Mouse (Mus musculus) left cerebral cortex, postnatal 4 days (tissue): ENCODE measurements at regions not wholly inside any gene's neighbourhood (a gene's known extent, or its start where the extent isn't known, plus 50 kb on each side); places are given as distances from the start of the nearest gene placed in this dataset.
"Not testable (repeated sequence)": the region's sequence is repeated elsewhere in the genome, so short reads cannot be mapped to it uniquely, and the experiment has no call there.

Experiments
- DNase-seq: peaks from one replicate; pipeline ENCODE4 v3.0.0-alpha.2; 2022
- intact Hi-C: fragments of 180-260 bp; cut with DNase I; formaldehyde crosslinking; loops from one replicate; pipeline ENCODE4 v1.15.1; 2025

DNA sequence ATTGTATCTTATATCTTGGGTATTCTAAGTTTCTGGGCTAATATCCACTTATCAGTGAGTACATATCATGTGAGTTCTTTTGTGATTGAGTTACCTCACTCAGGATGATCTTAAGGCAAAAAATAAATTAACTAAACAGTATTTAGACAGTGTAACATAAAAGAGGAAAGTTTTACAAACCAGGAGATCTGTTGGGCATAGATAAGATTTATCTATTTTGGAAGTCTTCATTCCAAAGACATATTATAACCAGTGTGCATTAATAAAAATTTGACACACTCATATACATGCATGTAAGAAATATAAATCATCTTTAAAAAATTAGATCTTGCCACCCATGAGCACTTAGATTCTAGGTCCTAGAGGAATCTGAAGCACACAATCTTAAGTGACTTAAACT lies 343.9 kb upstream of the Fam174a start:
- DNase-seq: no peak
- intact Hi-C loops: no loop called here

DNA sequence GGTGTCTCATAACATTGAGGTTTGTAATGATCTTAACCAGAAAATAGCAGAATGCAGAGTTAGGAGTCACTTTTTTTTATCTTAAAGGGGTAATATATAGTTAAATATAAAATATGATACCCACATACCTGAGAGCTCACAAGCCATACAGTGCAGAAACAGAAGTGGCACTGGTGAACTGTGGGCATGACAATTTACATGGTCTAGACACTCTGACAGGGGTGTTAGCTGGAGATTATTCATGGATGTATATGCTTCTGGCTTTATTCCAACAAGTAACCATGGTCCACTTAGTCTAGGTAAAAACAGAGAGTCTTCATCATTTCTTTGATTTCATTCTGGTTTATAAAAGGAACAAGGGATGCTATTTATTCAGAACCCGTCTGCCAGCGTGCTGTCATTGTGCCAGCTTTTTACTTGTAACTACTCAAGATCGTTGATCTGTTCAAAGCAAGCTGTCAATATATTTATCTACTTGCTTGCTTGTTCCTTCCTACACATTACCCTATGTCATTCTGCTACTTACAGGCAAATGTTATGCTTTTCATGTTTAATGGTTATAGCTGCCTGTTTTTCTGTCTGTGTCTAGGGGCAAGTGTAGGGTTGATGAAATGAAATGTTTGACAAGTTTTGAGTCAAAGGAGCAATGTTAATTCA lies 343.2 kb upstream of the Fam174a start:
- no peak for DNase-seq
- intact Hi-C loops: no loop called here

DNA sequence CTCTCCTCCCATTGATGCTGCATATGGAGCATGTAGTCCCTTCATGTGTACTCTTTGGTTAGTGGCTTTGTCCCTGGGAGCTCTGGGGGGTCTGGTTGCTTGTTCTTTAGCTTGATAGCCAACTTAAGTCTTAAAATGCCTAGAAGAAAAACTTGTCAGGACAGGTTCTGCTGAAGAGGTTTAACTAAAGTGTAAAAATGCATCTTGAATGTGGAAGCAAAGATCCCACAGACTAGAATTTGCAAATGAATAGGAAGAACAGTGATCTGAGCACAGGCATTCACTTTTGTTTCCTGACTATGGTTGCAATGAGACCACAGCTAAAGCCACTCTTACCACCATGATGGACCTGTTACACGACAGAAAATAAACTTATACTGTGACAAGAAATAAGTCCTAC lies 320.1 kb upstream of the Fam174a start:
- intact Hi-C loops: no loop called here
- DNase-seq: no peak

DNA sequence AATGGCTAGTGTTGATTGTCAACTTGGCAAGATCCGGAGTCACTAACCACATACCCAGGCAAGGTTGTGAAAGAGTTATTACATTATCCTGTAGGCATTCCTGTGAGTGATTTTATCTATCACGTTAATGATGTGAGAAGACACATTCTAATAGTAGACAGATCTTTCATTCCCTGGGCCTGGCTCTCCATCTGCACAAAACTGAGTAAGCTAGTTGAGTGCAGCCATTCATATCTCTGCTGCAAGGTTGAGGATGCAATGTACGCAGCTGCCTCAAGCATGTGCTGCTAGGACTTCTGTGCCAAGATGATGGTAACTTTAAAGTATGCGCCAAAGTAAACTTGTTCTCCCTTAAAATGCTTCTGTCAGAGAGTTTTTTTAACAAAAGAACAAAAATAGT lies 309.5 kb upstream of the Fam174a start:
- intact Hi-C loops: no loop called here
- DNase-seq: no peak

DNA sequence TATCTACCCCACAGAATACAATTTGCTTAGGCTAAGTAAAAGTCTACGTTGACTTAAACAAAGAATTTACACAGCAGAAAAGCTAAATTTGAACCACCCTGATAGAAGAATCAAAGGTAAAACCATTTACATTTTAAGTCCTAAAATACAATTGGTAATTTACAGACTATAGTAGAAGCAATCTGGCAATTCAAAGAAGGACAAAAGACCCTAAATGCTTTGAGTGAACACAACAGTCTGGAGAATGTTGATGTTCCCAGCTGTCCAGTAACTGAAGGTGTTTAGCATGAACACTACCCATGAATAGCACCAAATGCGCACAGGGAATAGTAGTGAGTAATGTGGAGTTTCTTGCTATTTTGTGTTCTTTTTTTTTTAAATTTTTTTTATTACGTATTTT lies 282.8 kb upstream of the Fam174a start:
- intact Hi-C loops: no loop called here
- DNase-seq: no peak

DNA sequence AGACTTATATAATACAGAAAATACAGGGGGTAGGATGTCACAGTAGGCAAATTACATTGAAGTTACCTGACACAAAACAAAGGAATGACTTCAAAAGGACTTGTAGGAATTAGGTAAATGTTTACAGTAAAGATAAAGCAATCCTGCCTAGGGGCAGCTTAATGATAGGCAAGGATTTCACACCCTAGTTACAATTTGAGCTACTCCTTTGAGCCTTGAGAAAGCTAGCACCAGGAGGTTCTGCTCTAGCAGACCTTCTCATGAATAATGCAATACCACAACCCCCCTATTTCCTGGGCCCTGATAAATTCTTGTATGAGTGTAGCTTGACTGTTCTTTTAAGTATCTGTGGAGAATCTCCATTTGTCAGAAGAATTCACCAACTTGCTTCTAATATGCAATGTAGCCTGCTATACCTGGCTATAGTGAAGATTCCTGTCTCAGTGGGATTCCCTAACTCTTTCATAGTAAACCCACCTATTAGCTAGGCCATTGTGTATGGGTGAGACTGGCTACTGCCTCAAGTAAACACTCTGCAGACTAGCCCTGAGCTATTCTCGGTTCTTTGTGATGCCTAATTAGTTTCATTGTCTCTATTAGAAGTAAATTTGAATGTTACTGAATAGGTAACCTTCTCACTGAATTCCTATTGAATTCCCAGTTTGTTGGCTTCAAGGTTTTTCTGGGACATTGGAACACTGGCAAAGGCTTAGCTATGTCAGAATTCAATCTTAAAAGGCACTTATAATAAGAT lies 279.6 kb upstream of the Fam174a start:
- DNase-seq, intact Hi-C loops: not testable (repeated sequence)

DNA sequence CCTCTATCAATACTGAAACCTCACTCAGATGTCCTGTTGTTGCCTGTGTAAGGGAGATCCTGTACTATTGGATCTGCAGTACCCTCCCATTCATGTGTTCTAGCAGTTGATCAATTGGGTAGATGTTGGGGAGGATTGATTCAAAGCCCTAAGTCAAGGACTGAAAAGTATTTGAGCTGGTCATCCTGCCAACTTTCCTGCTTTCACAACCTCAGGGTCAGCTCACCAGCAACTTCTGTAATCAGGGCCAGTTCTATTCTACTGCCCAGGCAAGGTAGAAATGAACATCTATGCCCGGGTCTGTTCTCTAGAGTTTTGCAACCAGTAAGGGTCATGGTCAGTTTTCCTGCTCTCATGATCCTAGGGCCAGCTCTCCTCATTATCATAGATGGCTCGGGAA lies 275.0 kb upstream of the Fam174a start:
- DNase-seq: no peak
- intact Hi-C loops: no loop called here

DNA sequence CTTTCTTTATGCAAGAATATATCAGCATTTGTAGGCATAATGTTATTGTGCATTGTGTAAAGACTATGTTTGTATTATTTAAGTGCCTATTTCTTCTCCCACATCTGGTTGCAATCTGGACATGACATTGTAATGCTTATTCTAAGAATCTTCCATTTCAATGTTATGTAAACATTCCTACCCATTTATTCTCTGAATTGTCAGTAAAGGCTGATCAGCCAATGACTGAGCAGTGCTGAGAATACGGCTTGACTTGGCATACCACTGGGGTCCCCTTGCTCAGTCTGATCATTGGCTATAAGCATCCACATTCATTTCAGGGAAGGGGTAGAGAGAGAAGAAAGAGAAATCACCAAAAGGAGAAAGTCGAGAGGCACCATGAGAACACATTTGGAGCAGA lies 273.1 kb upstream of the Fam174a start:
- DNase-seq: no peak
- intact Hi-C loops: no loop called here

DNA sequence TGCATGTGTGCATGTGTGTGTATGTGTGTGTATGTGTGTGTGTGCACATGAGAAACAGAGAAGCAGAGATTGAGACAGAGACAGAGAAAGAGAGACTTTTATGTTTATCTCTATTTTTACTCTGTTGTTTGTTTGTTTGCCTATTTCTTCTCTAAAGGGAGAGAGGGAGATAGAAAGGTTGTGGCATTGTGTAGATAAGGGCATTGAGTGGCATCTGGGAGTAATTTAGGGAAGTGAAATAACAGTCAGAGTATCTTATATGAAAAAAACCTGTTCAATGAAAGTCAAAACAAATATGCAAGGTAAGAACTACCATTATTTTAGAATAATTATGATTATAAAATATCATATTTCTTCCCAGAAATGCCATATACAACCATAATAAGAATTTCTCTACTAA lies 270.1 kb upstream of the Fam174a start:
- DNase-seq: no peak
- intact Hi-C loops: no loop called here

DNA sequence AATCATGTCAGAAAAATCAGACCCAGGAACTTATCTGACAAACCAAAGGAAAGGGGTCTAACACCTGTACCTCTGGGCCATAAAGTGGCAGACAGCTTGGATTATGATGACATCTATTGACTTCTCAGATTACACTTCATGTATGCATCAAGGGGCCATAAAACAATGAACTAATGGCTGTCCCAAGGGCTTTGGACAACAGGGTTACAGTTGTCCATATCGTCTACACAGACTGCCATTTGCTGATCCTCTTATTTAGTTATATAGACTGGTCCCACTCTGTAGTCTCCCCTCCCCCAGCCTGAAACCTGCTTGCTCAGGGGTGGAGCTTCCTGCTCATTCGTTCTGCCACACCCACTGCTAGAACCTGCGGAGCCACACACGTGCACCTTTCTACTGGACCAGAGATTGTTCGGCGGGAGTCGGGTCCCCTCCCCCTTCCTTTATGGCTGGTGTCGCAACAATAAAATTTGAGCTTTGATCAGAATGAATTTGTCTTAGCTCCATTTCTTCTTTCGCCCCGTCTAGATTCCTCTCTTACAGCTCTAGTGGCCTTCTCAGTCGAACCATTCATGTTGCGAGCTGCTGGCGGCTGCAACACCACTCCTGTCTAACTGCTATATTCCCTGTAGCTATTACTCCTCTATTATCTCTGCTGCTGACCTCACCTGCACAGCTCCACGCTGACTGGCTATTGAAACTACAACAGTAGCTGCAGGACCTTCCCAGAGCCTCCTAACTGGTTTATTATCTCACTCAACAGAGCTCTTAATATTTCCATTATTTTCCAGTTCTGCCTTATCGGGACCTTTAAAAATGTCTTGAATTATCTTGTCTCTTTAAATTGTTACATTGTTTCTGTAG lies 248.9 kb upstream of the Fam174a start:
- no peak for DNase-seq
- intact Hi-C loops: no loop called here

DNA sequence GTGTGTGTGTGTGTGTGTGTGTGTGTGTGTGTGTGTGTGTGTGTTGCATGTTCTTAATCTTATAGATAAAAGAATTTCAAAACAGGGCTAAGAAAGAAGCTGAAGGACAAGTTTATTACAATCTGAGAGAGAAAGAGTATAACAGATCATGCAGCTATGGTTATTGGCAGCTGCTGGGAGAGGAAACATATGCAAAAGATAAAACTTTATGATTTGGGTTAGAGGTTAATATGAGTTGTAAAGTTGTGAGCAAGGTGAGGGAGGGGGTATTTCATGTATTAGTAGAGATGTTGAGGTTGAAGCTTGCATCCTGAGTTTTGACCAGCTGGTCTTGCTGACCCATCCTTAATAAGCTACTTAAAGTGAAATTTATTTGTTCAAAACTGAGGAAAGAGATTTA lies 247.8 kb upstream of the Fam174a start:
- intact Hi-C loops: no loop called here
- DNase-seq: no peak

DNA sequence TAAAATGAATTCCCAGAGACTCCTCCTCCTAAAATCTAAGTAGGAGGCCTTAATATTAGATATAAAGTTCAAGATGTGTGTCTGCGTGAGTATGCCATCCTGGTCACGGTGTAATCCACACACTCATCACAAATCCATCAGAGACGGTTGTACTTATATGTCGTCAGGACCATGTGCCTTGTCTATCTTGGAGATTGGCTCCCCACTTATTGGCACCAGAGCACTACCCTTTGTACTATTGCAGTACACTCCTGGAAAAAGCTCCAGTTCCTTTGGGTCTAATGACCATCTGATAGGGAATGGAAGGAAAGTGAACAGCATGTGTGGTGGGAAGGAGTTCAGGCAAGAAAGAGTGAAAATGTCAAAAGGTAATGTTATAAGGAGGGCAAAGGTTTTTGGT lies 247.4 kb upstream of the Fam174a start:
- DNase-seq: no peak
- intact Hi-C loops: no loop called here

DNA sequence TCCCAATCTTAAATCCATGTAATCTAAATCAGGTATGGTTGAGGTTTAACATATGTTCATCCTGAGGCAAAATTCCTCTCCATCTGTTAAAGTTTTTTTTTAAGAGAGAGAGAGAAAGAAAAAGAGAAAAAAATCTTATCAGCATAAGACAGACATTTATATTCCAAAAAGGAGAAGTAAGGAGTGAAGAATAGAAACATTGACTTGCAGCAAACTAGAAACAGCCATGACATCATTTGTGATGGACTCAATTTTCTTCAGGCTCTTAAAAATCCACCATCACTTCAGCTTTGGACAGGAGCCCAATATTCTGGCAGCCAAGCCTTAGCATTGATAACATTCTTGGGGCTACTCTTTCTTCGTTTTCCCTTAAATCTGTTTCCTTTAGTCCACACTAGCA lies 238.3 kb upstream of the Fam174a start:
- intact Hi-C loops: no loop called here
- no peak for DNase-seq

DNA sequence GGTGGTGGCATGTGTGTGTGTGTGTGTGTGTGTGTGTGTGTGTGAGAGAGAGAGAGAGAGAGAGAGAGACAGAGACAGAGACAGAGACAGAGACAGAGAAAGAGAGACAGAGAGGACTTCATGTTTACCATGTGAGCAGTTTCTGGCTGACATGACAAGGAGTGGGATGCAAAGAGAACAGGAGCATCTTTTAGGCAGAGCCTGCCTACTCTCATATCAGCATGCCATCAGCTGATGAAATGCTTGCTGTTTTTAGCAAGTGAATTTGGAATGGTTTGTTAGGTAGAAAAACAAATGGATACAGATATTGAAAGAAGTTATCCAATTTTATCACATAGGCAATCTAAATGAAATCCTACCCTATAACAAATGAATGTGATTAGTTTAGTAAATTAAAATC lies 203.5 kb upstream of the Fam174a start:
- no peak for DNase-seq

DNA sequence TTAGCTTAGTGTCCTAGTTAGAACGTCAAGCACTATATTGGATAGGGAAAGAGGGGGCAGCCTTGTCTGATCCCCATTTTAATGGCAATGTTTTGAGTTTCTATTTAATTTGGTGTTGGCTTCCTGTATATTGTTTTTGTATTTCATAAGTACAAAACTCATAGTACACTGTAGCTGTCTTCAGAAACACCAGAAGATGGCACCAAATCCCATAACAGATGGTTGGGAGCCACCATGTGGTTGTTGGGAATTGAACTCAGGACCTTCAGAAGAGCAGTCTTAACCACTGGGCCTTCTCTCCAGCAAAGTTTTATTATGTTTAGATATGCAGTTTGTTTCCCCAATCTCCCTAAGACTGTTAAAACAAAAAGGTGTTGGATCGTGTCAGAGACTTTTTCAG lies 199.9 kb upstream of the Fam174a start:
- intact Hi-C loops: no loop called here
- DNase-seq: no peak

More for the DNA sequence above, 203.5 kb upstream of the Fam174a start:
- intact Hi-C loops: no loop called here

DNA sequence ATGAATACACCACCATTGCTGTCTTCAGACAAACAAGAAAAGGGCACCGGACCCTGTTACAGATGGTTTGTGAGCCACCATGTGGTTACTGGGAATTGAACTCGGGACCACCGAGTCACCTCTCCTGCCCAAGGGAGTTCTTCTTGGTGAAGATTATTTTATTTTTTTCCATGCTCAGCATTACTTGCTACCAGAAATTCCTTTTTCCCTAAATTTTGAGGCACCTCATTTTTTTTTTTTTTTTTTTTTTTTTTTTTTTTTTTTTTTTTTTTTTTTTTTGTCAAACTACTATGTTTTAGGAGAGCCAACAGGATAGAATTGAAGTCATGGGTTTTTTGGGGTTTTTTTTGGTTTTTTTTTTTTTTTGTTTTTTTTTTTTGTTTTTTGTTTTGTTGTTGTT lies 165.9 kb upstream of the Fam174a start:
- DNase-seq: no peak
- intact Hi-C loops: no loop called here

DNA sequence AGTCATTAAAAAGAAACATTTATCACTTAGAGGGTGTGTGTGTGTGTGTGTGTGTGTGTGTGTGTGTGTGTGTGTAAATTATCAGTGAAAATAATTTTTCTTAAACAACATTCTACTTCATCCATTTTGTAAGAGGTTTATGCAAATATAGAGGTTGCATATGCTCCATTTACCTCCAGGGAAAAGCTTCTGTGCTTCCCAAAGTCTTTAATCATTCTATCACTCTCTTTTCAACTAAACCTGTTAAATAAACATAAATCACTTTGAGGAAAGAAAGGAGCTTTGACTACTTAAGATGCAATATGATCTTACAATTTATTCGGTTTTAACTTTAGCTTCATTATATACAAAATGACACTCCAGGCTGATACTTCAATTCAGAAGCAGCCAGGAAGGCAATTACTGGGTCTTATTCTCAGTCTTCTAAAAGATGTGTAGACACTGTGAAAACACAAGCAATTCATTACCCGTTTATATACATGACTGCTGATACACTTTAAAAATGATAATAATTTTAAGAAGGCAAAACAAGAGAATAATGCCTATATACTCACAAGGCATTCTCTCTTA lies 139.3 kb upstream of the Fam174a start:
- DNase-seq: no peak
- intact Hi-C loops: no loop called here

DNA sequence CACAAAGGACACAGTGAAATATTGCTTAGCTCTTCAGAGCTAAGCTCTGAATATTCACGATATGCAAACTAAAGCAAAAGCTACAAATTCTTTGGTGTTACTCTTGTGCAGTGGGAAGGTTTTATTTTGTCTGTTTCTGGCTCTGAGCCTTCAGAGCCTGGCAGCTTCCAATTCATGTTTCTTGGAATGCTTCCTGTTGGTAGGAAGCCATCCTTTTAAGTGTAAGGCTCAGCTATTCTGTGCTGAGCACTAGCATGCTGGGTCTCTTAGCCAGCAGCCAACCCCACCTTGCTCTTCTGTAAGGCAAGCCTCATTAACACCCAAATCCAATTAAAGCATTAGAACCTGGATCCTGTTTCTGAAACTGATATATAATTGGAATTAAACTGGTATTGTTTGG lies 94.5 kb upstream of the Fam174a start:
- intact Hi-C loops: no loop called here

DNA sequence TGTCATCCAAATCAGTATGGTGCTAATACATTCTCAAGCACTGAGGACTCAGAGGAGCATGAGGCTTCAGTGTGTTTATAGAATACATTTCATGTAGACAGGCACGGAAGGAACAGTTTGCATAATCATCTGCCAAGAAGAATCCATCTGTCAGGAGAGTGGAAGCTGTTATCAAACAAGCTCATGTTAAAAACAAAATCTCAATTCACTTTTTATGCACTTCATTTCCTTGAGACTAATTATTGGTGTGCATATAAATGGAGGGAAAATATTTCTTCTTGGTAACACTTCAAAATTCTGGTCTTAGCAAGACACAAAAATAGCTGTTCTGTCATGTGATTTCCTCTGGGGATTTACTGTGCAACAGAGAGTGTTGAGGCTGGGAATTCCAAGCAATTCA lies 90.1 kb upstream of the Fam174a start:
- DNase-seq: no peak
- intact Hi-C loops: no loop called here

More for the DNA sequence above, 94.5 kb upstream of the Fam174a start:
- DNase-seq: peak; percentile 11

DNA sequence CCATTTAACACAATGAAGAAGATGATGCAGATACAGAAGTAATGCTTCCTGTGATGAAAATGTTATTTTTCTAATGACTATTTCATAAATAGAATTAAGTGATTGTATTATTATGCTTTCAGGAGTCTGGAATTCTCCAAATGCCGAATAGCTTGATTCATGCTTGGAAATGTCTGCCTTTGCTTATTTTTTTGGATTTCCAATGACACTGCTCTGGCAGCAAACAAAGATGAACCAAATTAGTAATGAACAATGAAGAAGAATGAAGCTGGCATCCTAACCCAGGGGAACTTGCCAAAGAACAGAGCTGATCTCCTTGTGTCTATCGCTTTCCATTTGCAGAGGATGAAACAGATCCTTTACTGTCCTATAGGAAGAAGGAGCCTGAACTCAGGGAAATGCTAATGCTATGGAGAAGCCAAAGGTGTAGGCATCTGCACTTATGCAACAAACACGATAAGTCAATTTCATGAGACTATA lies 71.7 kb upstream of the Fam174a start:
- intact Hi-C loops: no loop called here
- DNase-seq: no peak
